Mouse (Mus musculus): ENCODE measurements around the gene Rrbp1. TPM values are rescaled to one million over a fixed set of nuclear protein-coding genes. Genes with fewer than 3 reads are reported as not detected.

The Rrbp1 gene
- polyA plus RNA-seq, 1 experiment from 2014 or later: 18.1 TPM

GRCm38 (mm10) chr2:143925826-143926225 is 85.2 kb downstream of the Rrbp1 start:
- no peaks in the 10 kb centered on the region for H3K9me3 ChIP-seq
- no peak overlapping the region for H3K9ac ChIP-seq (replicated peaks)
- no peaks in the 10 kb centered on the region for H3K27me3 ChIP-seq
- H3K4me3 ChIP-seq: no peak overlapping the region
- 0 out of 2 replicates have a peak, but pooled peaks have one; percentile 43 for ATAC-seq (replicated peaks)
- 97% methylated on average over 6 of the region's 6 CpGs for WGBS
- peaks cover 23% of the 10 kb centered on the region for H3K4me1 ChIP-seq
- no peak overlapping the region for H3K27ac ChIP-seq (replicated peaks)
- H3K4me2 ChIP-seq (replicated peaks): no peak overlapping the region
- no peaks in the 10 kb centered on the region for H3K36me3 ChIP-seq

GRCm38 (mm10) chr2:143924085-143924484 is 87.0 kb downstream of the Rrbp1 start:
- H3K4me3 ChIP-seq: no peak overlapping the region
- no peak overlapping the region for H3K27ac ChIP-seq (replicated peaks)
- no peaks in the 10 kb centered on the region for H3K9me3 ChIP-seq
- H3K4me2 ChIP-seq (replicated peaks): no peak overlapping the region
- WGBS: 71% methylated on average over 7 of the region's 7 CpGs
- H3K4me1 ChIP-seq: peaks cover 26% of the 10 kb centered on the region
- H3K36me3 ChIP-seq: no peaks in the 10 kb centered on the region
- no peak for ATAC-seq (replicated peaks)
- no peak overlapping the region for H3K9ac ChIP-seq (replicated peaks)
- no peaks in the 10 kb centered on the region for H3K27me3 ChIP-seq

- no peak overlapping the region for H3K27ac ChIP-seq (replicated peaks)
- H3K36me3 ChIP-seq: no peaks in the 10 kb centered on the region
- H3K9me3 ChIP-seq: no peaks in the 10 kb centered on the region
- no peak for ATAC-seq (replicated peaks)
- peaks cover 47% of the 10 kb centered on the region for H3K4me1 ChIP-seq
- H3K9ac ChIP-seq (replicated peaks): no peak overlapping the region
- no peak overlapping the region for H3K4me3 ChIP-seq
- H3K27me3 ChIP-seq: no peaks in the 10 kb centered on the region
- H3K4me2 ChIP-seq (replicated peaks): no peak overlapping the region
- 69% methylated on average over 4 of the region's 4 CpGs for WGBS
Observed at GRCm38 (mm10) chr2:143918831-143919502, 92.1 kb downstream of the Rrbp1 start.

- no peaks in the 10 kb centered on the region for H3K9me3 ChIP-seq
- ATAC-seq (replicated peaks): no peak
- H3K4me2 ChIP-seq (replicated peaks): no peak overlapping the region; the same call in 1 of the 2 replicates
- no peak overlapping the region for H3K9ac ChIP-seq (replicated peaks)
- H3K4me1 ChIP-seq: peaks cover 46% of the 10 kb centered on the region
- no peak overlapping the region for H3K27ac ChIP-seq (replicated peaks)
- no peaks in the 10 kb centered on the region for H3K36me3 ChIP-seq
- no peak overlapping the region for H3K4me3 ChIP-seq
- WGBS: 78% methylated on average over 5 of the region's 5 CpGs
- no peaks in the 10 kb centered on the region for H3K27me3 ChIP-seq
Observed at GRCm38 (mm10) chr2:143917622-143918021, 93.4 kb downstream of the Rrbp1 start.

GRCm38 (mm10) chr2:143916229-143916628 is 94.8 kb downstream of the Rrbp1 start:
- Histone ChIP-seq H3K27me3 (no peaks in the 10 kb centered on the region), H3K4me1 (peaks cover 46% of the 10 kb centered on the region), H3K4me2 (replicated peaks) (peak overlapping the region; percentile 76), H3K9ac (replicated peaks) (peak overlapping the region; percentile 93), H3K27ac (replicated peaks) (peak overlapping the region; percentile 97), H3K4me3 (peak overlapping the region; percentile 69), H3K36me3 (no peaks in the 10 kb centered on the region), H3K9me3 (no peaks in the 10 kb centered on the region)
- no peak for ATAC-seq (replicated peaks)
- 3% methylated on average over 5 of the region's 5 CpGs for WGBS

GRCm38 (mm10) chr2:143915600-143916135 is 95.4 kb downstream of the Rrbp1 start:
- H3K4me1 ChIP-seq: peaks cover 40% of the 10 kb centered on the region
- under 1% methylated on average over 32 of the region's 32 CpGs for WGBS
- H3K4me3 ChIP-seq: peak overlapping the region; percentile 69
- peak overlapping the region; percentile 76 for H3K4me2 ChIP-seq (replicated peaks)
- H3K27me3 ChIP-seq: no peaks in the 10 kb centered on the region
- no peaks in the 10 kb centered on the region for H3K36me3 ChIP-seq
- no peaks in the 10 kb centered on the region for H3K9me3 ChIP-seq
- peak overlapping the region; percentile 93 for H3K9ac ChIP-seq (replicated peaks)
- ATAC-seq (replicated peaks): peak; percentile 72
- peak overlapping the region; percentile 97 for H3K27ac ChIP-seq (replicated peaks)

GRCm38 (mm10) chr2:143914760-143915599 is 96.1 kb downstream of the Rrbp1 start, which contains the start of gene Dstn:
Dstn (plus strand) TSS chr2:143915320.
- peak within 1 kb of the TSS; percentile 69 for H3K4me3 ChIP-seq
- no peaks in the 10 kb centered on the region for H3K27me3 ChIP-seq
- peak within 1 kb of the TSS; percentile 97 for H3K27ac ChIP-seq (replicated peaks)
- peak within 1 kb of the TSS; percentile 76 for H3K4me2 ChIP-seq (replicated peaks)
- no peaks in the 10 kb centered on the region for H3K9me3 ChIP-seq
- peak; percentile 96 for ATAC-seq (replicated peaks)
- H3K4me1 ChIP-seq: peaks cover 39% of the 10 kb centered on the region
- H3K36me3 ChIP-seq: no peaks in the 10 kb centered on the region
- peak within 1 kb of the TSS; percentile 93 for H3K9ac ChIP-seq (replicated peaks)
- under 1% methylated on average over 71 of the region's 71 CpGs for WGBS

- Histone ChIP-seq H3K4me3 (peak overlapping the region; percentile 69), H3K4me1 (peaks cover 35% of the 10 kb centered on the region), H3K27ac (replicated peaks) (peak overlapping the region; percentile 97), H3K27me3 (no peaks in the 10 kb centered on the region), H3K9ac (replicated peaks) (peak overlapping the region; percentile 93), H3K9me3 (no peaks in the 10 kb centered on the region), H3K36me3 (no peaks in the 10 kb centered on the region), H3K4me2 (replicated peaks) (peak overlapping the region; percentile 76)
- 5% methylated on average over 10 of the region's 10 CpGs for WGBS
- no peak for ATAC-seq (replicated peaks)
Observed at GRCm38 (mm10) chr2:143914221-143914620, 96.8 kb downstream of the Rrbp1 start.

GRCm38 (mm10) chr2:143912199-143912598 is 98.9 kb downstream of the Rrbp1 start:
- Histone ChIP-seq H3K27me3 (no peaks in the 10 kb centered on the region), H3K9me3 (no peaks in the 10 kb centered on the region), H3K9ac (replicated peaks) (no peak overlapping the region), H3K4me2 (replicated peaks) (no peak overlapping the region), H3K4me3 (no peak overlapping the region), H3K36me3 (no peaks in the 10 kb centered on the region), H3K4me1 (peaks cover 17% of the 10 kb centered on the region), H3K27ac (replicated peaks) (no peak overlapping the region)
- WGBS: 93% methylated on average over 2 of the region's 2 CpGs
- ATAC-seq (replicated peaks): no peak

- H3K9me3 ChIP-seq: no peaks in the 10 kb centered on the region
- no peak overlapping the region for H3K27ac ChIP-seq (replicated peaks)
- no peaks in the 10 kb centered on the region for H3K36me3 ChIP-seq
- no peak overlapping the region for H3K9ac ChIP-seq (replicated peaks)
- 89% methylated on average over 2 of the region's 2 CpGs for WGBS
- no peak overlapping the region for H3K4me3 ChIP-seq
- H3K27me3 ChIP-seq: no peaks in the 10 kb centered on the region
- 0 out of 2 replicates have a peak, but pooled peaks cover 5% of the 10 kb centered on the region for H3K4me1 ChIP-seq
- no peak overlapping the region for H3K4me2 ChIP-seq (replicated peaks)
- no peak for ATAC-seq (replicated peaks)
Observed at GRCm38 (mm10) chr2:143909230-143909629, 101.8 kb downstream of the Rrbp1 start.

- Histone ChIP-seq H3K9me3 (no peaks in the 10 kb centered on the region), H3K4me3 (no peak overlapping the region), H3K4me1 (no peaks in the 10 kb centered on the region), H3K27me3 (no peaks in the 10 kb centered on the region), H3K9ac (replicated peaks) (no peak overlapping the region), H3K4me2 (replicated peaks) (no peak overlapping the region), H3K27ac (replicated peaks) (no peak overlapping the region), H3K36me3 (no peaks in the 10 kb centered on the region)
- WGBS: 84% methylated on average over 5 of the region's 5 CpGs
- ATAC-seq (replicated peaks): no peak
Observed at GRCm38 (mm10) chr2:143904896-143905295, 106.2 kb downstream of the Rrbp1 start.

Data from forebrain, embryonic 15.5 days (tissue).